Mouse (Mus musculus) megakaryocyte, embryonic 14.5 days (primary cell): ENCODE measurements around the gene Lpin1.

Experiments used
- FLI1 ChIP-seq: IDR thresholded peaks from 2 replicates; pipeline ENCODE4 v1.6.1; 2012; ENCODE audit warnings: low read length, inconsistent platforms, mixed read lengths
- GATA1 ChIP-seq: IDR thresholded peaks from 3 replicates; pipeline ENCODE4 v1.6.1; 2012; ENCODE audit warnings: mixed read lengths, low read length, inconsistent platforms, borderline replicate concordance

DNA sequence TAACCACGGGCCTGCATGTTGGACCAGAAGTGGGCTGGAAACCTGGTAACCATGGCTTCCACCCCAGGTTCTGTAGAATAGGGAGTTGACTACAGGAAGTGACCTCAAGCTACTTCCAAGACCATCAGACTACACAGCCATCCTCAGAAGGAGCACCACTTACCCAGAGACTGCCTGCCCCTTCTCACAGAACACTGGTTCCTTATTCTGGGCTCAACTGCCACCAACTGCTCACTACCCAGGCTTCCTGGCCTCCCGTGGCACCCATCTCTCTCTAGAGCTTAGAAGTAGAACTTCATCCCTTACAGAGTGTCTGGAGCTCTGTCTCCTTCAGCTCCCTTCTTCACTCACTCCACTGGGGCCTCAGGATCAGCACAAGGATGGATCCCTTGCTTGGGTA lies at the start of gene Lpin1:
- TF ChIP-seq GATA1 (no peak), FLI1 (no peak)
